Mouse (Mus musculus) embryonic facial prominence, embryonic 12.5 days (tissue): ENCODE data around the gene Reep3. TPM values are rescaled to one million over a fixed set of nuclear protein-coding genes. Genes with fewer than 3 reads are reported as not detected.

Experiments
- ATAC-seq: fragments of 200-750 bp; cut with Nextera tagmentation; 2 replicates; pipeline ENCODE4 v1.8.0; 2017; ENCODE audit not compliant: insufficient number of reproducible peaks, insufficient read depth, low FRiP score, low TSS enrichment
- H3K27ac ChIP-seq: fragments of 300-500 bp; sonication (generic); 2 replicates; pipeline ENCODE4 v1.5.1; 2016; ENCODE audit warnings: mild to moderate bottlenecking
- H3K27me3 ChIP-seq: fragments of 300-500 bp; sonication (generic); 2 replicates; pipeline ENCODE4 v1.6.1; 2016; ENCODE audit warnings: mild to moderate bottlenecking, moderate library complexity
- H3K36me3 ChIP-seq: fragments of 300-500 bp; sonication (generic); 2 replicates; pipeline ENCODE4 v1.6.1; 2016; ENCODE audit warnings: mild to moderate bottlenecking
- H3K4me1 ChIP-seq: fragments of 300-500 bp; sonication (generic); 2 replicates; pipeline ENCODE4 v1.6.1; 2016
- H3K4me2 ChIP-seq: fragments of 300-500 bp; sonication (generic); replicated peaks from 2 replicates; pipeline ENCODE4 v1.6.1; 2016; ENCODE audit warnings: mild to moderate bottlenecking, moderate library complexity
- H3K4me3 ChIP-seq: fragments of 300-500 bp; sonication (generic); 2 replicates; pipeline ENCODE4 v1.5.1; 2016; ENCODE audit warnings: mild to moderate bottlenecking
- H3K9ac ChIP-seq: fragments of 300-500 bp; sonication (generic); 2 replicates; pipeline ENCODE4 v1.6.1; 2016; ENCODE audit warnings: mild to moderate bottlenecking, moderate library complexity
- H3K9me3 ChIP-seq: fragments of 300-500 bp; sonication (generic); 2 replicates; pipeline ENCODE4 v1.6.1; 2016; ENCODE audit warnings: mild to moderate bottlenecking, moderate library complexity
- WGBS: fragments of 180-500 bp; shearing (Covaris S2); methylation state at CpG from one replicate; pipeline ENCODE4 v1.1.7; 2016; 5-methylcytosine and 5-hydroxymethylcytosine counted together
- polyA plus RNA-seq: library from polyadenylated mRNA; unstranded; fragments of >200 nt; fragmentation: Nextera tagmentation; extraction: Ambion mirVana; gene quantifications from 2 replicates; pipeline ENCODE4 v1.2.1, GENCODE M21; 2016

Gene Reep3
- polyA plus RNA-seq, 1 experiment from 2014 or later, result 39.7 TPM

DNA sequence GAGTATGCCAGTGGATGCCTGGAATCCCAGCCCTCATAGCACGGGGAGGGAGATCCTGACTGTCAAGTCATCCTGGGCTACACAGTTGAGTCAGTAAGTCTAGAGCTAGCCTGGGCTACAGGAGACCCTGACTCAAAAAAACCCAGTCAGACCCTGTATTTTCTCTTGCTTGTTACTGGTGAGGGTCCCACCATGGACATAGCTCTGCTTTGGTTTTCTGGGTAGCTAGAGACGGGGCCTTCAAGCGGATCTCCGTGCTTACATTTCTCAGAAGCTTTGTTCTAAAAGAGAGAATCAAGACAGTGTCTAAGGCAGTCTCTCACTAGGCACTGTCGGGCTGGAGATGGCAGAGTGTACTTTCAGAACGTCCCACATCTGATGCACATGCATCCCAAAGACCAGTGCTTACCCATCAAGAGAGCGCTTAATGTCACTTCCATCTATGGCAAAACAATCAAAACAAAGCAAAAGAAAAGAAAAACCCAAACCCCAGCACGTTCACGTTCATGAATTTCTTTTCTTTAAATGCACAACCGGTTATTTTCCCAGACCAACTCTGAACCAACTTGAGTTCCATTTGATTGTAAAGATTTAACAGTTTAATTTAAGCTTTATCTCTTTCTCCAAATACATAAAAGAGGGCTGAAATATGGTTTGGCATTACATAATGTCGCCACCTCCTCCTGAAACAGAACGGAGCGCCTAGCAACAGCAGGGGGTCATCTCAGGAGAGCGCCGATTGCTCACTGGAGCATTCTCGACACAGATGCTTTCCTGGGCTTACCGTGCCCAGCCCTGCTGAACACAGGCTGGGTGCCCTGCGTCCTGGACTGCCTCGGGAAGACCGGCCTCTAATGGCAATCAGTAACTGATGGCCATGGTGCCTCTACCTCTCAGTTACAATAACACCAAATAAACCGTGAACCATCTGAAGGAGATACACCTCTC, 20.5 kb downstream of the Reep3 start:
- H3K4me3 ChIP-seq, result no peak overlapping the region
- 74% methylated on average over 21 of the region's 21 CpGs for WGBS
- no peaks in the 10 kb centered on the region for H3K36me3 ChIP-seq
- H3K4me2 ChIP-seq, result no peak overlapping the region
- H3K27me3 ChIP-seq, result no peaks in the 10 kb centered on the region
- H3K4me1 ChIP-seq, result peaks cover 4% of the 10 kb centered on the region; the same call in 1 of the 2 replicates
- H3K9ac ChIP-seq, result no peak overlapping the region
- H3K9me3 ChIP-seq, result no peaks in the 10 kb centered on the region
- ATAC-seq, result no peak
- H3K27ac ChIP-seq, result no peak overlapping the region

- Histone ChIP-seq H3K36me3 (no peaks in the 10 kb centered on the region), H3K4me1 (no peaks in the 10 kb centered on the region), H3K4me3 (no peak overlapping the region), H3K4me2 (no peak overlapping the region), H3K9me3 (0 out of 2 replicates have a peak, but pooled peaks cover 3% of the 10 kb centered on the region), H3K9ac (no peak overlapping the region), H3K27ac (no peak overlapping the region), H3K27me3 (no peaks in the 10 kb centered on the region)
- ATAC-seq, result no peak
- WGBS, result 97% methylated on average over 8 of the region's 8 CpGs
Observed at GRCm38 (mm10) chr10:67073577-67073976, 23.2 kb downstream of the Reep3 start.

DNA sequence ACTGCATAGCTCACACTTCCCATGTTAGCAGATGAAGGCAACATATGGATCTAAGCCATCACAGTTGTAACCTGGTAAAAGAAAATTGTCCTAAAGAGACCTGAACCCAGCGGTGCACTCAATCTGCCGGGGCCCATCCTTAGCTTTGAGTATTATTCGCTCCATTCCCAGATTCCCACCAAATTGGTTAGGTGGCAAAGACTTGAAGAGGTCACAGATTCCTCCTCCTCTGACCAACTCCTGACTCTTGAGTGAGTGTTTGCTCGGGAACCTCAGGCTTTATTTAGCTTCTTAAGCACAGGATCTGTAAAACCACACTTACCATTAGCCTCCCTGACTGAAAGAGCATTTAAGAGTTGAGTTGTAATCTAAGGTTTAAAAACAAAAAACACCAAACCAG, 24.1 kb downstream of the Reep3 start:
- no peak for ATAC-seq
- Histone ChIP-seq H3K4me2 (no peak overlapping the region), H3K9me3 (0 out of 2 replicates have a peak, but pooled peaks cover 3% of the 10 kb centered on the region), H3K27me3 (no peaks in the 10 kb centered on the region), H3K4me1 (no peaks in the 10 kb centered on the region), H3K9ac (no peak overlapping the region), H3K36me3 (no peaks in the 10 kb centered on the region), H3K27ac (no peak overlapping the region), H3K4me3 (no peak overlapping the region)
- 91% methylated on average over 4 of the region's 4 CpGs for WGBS

GRCm38 (mm10) chr10:67071884-67072283, 24.9 kb downstream of the Reep3 start:
- H3K4me2 ChIP-seq, result no peak overlapping the region
- H3K4me1 ChIP-seq, result no peaks in the 10 kb centered on the region
- no peak overlapping the region for H3K9ac ChIP-seq
- no peak overlapping the region for H3K4me3 ChIP-seq
- ATAC-seq, result no peak
- 85% methylated on average over 5 of the region's 5 CpGs for WGBS
- H3K9me3 ChIP-seq, result 0 out of 2 replicates have a peak, but pooled peaks cover 3% of the 10 kb centered on the region
- H3K27ac ChIP-seq, result no peak overlapping the region
- H3K36me3 ChIP-seq, result no peaks in the 10 kb centered on the region
- H3K27me3 ChIP-seq, result no peaks in the 10 kb centered on the region

DNA sequence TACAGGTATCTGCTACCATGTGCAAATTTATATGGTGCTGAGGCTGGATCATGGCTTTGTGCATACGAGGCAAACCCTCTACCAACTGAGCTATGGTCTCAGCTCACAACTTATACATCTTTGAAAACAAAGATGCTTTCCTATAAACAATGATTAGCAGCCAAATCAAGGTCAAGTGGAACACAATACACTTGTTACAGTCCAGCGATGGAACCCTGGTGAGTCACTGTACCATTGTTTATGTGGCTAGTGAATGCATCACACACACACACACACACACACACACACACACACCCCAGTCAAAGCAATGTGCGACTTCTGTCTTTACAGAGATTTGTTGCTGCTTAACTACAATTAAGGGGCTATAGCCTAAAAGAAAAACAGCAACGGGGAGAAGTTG, 25.4 kb downstream of the Reep3 start:
- H3K27ac ChIP-seq, result no peak overlapping the region
- H3K4me3 ChIP-seq, result no peak overlapping the region
- ATAC-seq, result no peak
- WGBS, result 90% methylated on average over 4 of the region's 4 CpGs
- H3K9ac ChIP-seq, result no peak overlapping the region
- no peak overlapping the region for H3K4me2 ChIP-seq
- 0 out of 2 replicates have a peak, but pooled peaks cover 3% of the 10 kb centered on the region for H3K9me3 ChIP-seq
- H3K4me1 ChIP-seq, result no peaks in the 10 kb centered on the region
- no peaks in the 10 kb centered on the region for H3K27me3 ChIP-seq
- no peaks in the 10 kb centered on the region for H3K36me3 ChIP-seq

GRCm38 (mm10) chr10:67069013-67069412, 27.7 kb downstream of the Reep3 start:
- H3K4me2 ChIP-seq, result no peak overlapping the region
- no peak overlapping the region for H3K9ac ChIP-seq
- no peak overlapping the region for H3K4me3 ChIP-seq
- WGBS, result 84% methylated on average over 10 of the region's 10 CpGs
- 0 out of 2 replicates have a peak, but pooled peaks cover 3% of the 10 kb centered on the region for H3K9me3 ChIP-seq
- no peak for ATAC-seq
- no peaks in the 10 kb centered on the region for H3K4me1 ChIP-seq
- H3K27me3 ChIP-seq, result no peaks in the 10 kb centered on the region
- H3K36me3 ChIP-seq, result no peaks in the 10 kb centered on the region
- H3K27ac ChIP-seq, result no peak overlapping the region

GRCm38 (mm10) chr10:67066421-67066820, 30.3 kb downstream of the Reep3 start:
- H3K36me3 ChIP-seq, result no peaks in the 10 kb centered on the region
- no peak for ATAC-seq

GRCm38 (mm10) chr10:67065927-67066326, 30.8 kb downstream of the Reep3 start:
- Histone ChIP-seq H3K27me3 (no peaks in the 10 kb centered on the region), H3K27ac (no peak overlapping the region), H3K4me2 (no peak overlapping the region), H3K4me1 (peaks cover 8% of the 10 kb centered on the region; the same call in 1 of the 2 replicates), H3K9me3 (0 out of 2 replicates have a peak, but pooled peaks cover 3% of the 10 kb centered on the region), H3K4me3 (no peak overlapping the region), H3K36me3 (no peaks in the 10 kb centered on the region), H3K9ac (no peak overlapping the region)
- no peak for ATAC-seq
- WGBS, result 62% methylated on average over 5 of the region's 5 CpGs

More at GRCm38 (mm10) chr10:67066421-67066820, 30.3 kb downstream of the Reep3 start:
- Histone ChIP-seq H3K4me3 (no peak overlapping the region), H3K9me3 (0 out of 2 replicates have a peak, but pooled peaks cover 3% of the 10 kb centered on the region), H3K4me1 (peaks cover 6% of the 10 kb centered on the region; the same call in 1 of the 2 replicates), H3K4me2 (no peak overlapping the region), H3K27ac (no peak overlapping the region), H3K27me3 (no peaks in the 10 kb centered on the region), H3K9ac (no peak overlapping the region)
- WGBS, result 74% methylated on average over 3 of the region's 3 CpGs

- H3K9me3 ChIP-seq, result 0 out of 2 replicates have a peak, but pooled peaks cover 3% of the 10 kb centered on the region
- 83% methylated on average over 7 of the region's 7 CpGs for WGBS
- H3K4me1 ChIP-seq, result peaks cover 8% of the 10 kb centered on the region; the same call in 1 of the 2 replicates
- H3K27me3 ChIP-seq, result no peaks in the 10 kb centered on the region
- ATAC-seq, result no peak
- no peaks in the 10 kb centered on the region for H3K36me3 ChIP-seq
- no peak overlapping the region for H3K4me3 ChIP-seq
- no peak overlapping the region for H3K9ac ChIP-seq
- no peak overlapping the region for H3K4me2 ChIP-seq
- no peak overlapping the region for H3K27ac ChIP-seq
Observed at GRCm38 (mm10) chr10:67065277-67065887, 31.4 kb downstream of the Reep3 start.

DNA sequence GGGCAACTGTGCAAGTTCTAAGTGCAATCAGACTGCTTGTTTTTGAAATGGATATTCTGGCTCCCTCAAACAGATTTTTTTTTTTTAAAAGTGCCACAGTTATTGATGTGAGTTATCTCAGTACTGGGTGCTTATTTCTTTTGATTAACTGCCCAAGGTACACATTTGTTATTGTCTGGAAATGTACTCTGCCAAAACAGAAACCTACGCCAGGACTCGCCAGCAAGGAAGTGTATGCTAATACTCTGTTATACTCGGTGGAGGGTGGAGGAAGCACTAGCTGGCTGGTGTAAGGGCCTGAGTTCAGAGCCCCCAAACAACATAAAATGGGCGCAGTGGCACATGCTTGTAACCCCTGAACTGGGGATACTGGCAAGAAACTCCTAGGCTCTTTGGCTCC, 34.9 kb downstream of the Reep3 start:
- peaks cover 8% of the 10 kb centered on the region; the same call in 1 of the 2 replicates for H3K4me1 ChIP-seq
- no peak for ATAC-seq
- H3K27ac ChIP-seq, result peak overlapping the region; percentile 65; the same call in 1 of the 2 replicates

GRCm38 (mm10) chr10:67061367-67061801, 35.4 kb downstream of the Reep3 start:
- WGBS, result 18% methylated on average over 10 of the region's 10 CpGs
- Histone ChIP-seq H3K4me1 (peaks cover 8% of the 10 kb centered on the region; the same call in 1 of the 2 replicates), H3K9me3 (no peaks in the 10 kb centered on the region), H3K4me3 (no peak overlapping the region), H3K27ac (peak overlapping the region; percentile 24), H3K36me3 (no peaks in the 10 kb centered on the region), H3K27me3 (no peaks in the 10 kb centered on the region), H3K4me2 (no peak overlapping the region), H3K9ac (no peak overlapping the region)
- ATAC-seq, result no peak

More for the DNA sequence above, 34.9 kb downstream of the Reep3 start:
- H3K4me3 ChIP-seq, result no peak overlapping the region
- H3K36me3 ChIP-seq, result no peaks in the 10 kb centered on the region
- H3K9me3 ChIP-seq, result no peaks in the 10 kb centered on the region
- no peaks in the 10 kb centered on the region for H3K27me3 ChIP-seq
- H3K9ac ChIP-seq, result no peak overlapping the region
- WGBS, result 52% methylated on average over 4 of the region's 4 CpGs
- no peak overlapping the region for H3K4me2 ChIP-seq
